Mouse (Mus musculus) hindbrain, embryonic 14.5 days (tissue): ENCODE data around the gene Adgrg3. TPM values are rescaled to one million over a fixed set of nuclear protein-coding genes. Genes with fewer than 3 reads are reported as not detected.

Experiments
- ATAC-seq: fragments of 200-750 bp; cut with Nextera tagmentation; 2 replicates; pipeline ENCODE4 v1.8.0; 2017; ENCODE audit warnings: moderate number of reproducible peaks, mild to moderate bottlenecking, moderate TSS enrichment, moderate library complexity; ENCODE audit not compliant: low FRiP score
- DNase-seq: peaks from one replicate; pipeline ENCODE4 v3.0.0-alpha.2; 2015; ENCODE audit warnings: low spot score
- H3K27ac ChIP-seq: fragments of 300-500 bp; sonication (generic); 2 replicates; pipeline ENCODE4 v1.5.1; 2014; ENCODE audit warnings: mild to moderate bottlenecking, moderate library complexity
- H3K27me3 ChIP-seq: fragments of 300-500 bp; sonication (generic); 2 replicates; pipeline ENCODE4 v1.6.1; 2014; ENCODE audit warnings: mild to moderate bottlenecking, low read length, mixed read lengths; ENCODE audit not compliant: control insufficient read depth, insufficient read depth
- H3K36me3 ChIP-seq: fragments of 300-500 bp; sonication (generic); replicated peaks from 2 replicates; pipeline ENCODE4 v1.6.1; 2014; ENCODE audit not compliant: control insufficient read depth, insufficient read depth
- H3K4me1 ChIP-seq: fragments of 300-500 bp; sonication (generic); replicated peaks from 2 replicates; pipeline ENCODE4 v1.6.1; 2014; ENCODE audit warnings: antibody characterized with exemption, low read length, mixed read lengths; ENCODE audit not compliant: control insufficient read depth, insufficient read depth
- H3K4me2 ChIP-seq: fragments of 300-500 bp; sonication (generic); replicated peaks from 2 replicates; pipeline ENCODE4 v1.6.1; 2014; ENCODE audit warnings: mild to moderate bottlenecking, moderate library complexity
- H3K4me3 ChIP-seq: fragments of 300-500 bp; sonication (generic); replicated peaks from 2 replicates; pipeline ENCODE4 v1.5.1; 2014; ENCODE audit warnings: mild to moderate bottlenecking, low read length
- H3K9ac ChIP-seq: fragments of 300-500 bp; sonication (generic); 2 replicates; pipeline ENCODE4 v1.6.1; 2014
- H3K9me3 ChIP-seq: fragments of 300-500 bp; sonication (generic); 2 replicates; pipeline ENCODE4 v1.6.1; 2016; ENCODE audit warnings: low read length; ENCODE audit not compliant: control insufficient read depth
- WGBS: fragments of 180-500 bp; shearing (Covaris S2); extraction: QIAGEN DNeasy Blood & Tissue Kit; methylation state at CpG from one replicate; pipeline ENCODE4 v1.1.7; 2014; 5-methylcytosine and 5-hydroxymethylcytosine counted together
- polyA plus RNA-seq: library from polyadenylated mRNA; unstranded; fragments of >200 nt; fragmentation: Nextera tagmentation; extraction: Ambion mirVana; gene quantifications from 2 replicates; pipeline ENCODE4 v1.2.1, GENCODE M21; 2014

The Adgrg3 gene
- polyA plus RNA-seq, 1 experiment from 2014 or later, result 1.2 TPM

- no peak overlapping the region for H3K9ac ChIP-seq
- H3K27me3 ChIP-seq, result no peaks in the 10 kb centered on the region
- no peak overlapping the region for H3K4me2 ChIP-seq
- DNase-seq (no peak), ATAC-seq (no peak)
- H3K36me3 ChIP-seq, result no peaks in the 10 kb centered on the region
- H3K9me3 ChIP-seq, result no peaks in the 10 kb centered on the region
- WGBS, result 85% methylated on average over 5 of the region's 5 CpGs
- H3K4me1 ChIP-seq, result no peaks in the 10 kb centered on the region
- no peak overlapping the region for H3K27ac ChIP-seq
- no peak overlapping the region for H3K4me3 ChIP-seq
Measured at GRCm38 (mm10) chr8:95056414-95056813, 38.9 kb downstream of the Adgrg3 start.

- no peak overlapping the region for H3K27ac ChIP-seq
- no peaks in the 10 kb centered on the region for H3K36me3 ChIP-seq
- no peak overlapping the region for H3K4me3 ChIP-seq
- H3K9me3 ChIP-seq, result no peaks in the 10 kb centered on the region
- H3K9ac ChIP-seq, result no peak overlapping the region
- ATAC-seq, result no peak
- H3K27me3 ChIP-seq, result no peaks in the 10 kb centered on the region
- no peaks in the 10 kb centered on the region for H3K4me1 ChIP-seq
- no peak for DNase-seq
- WGBS, result 84% methylated on average over 6 of the region's 6 CpGs
- no peak overlapping the region for H3K4me2 ChIP-seq
Measured at GRCm38 (mm10) chr8:95058661-95059060, 41.2 kb downstream of the Adgrg3 start.

DNA sequence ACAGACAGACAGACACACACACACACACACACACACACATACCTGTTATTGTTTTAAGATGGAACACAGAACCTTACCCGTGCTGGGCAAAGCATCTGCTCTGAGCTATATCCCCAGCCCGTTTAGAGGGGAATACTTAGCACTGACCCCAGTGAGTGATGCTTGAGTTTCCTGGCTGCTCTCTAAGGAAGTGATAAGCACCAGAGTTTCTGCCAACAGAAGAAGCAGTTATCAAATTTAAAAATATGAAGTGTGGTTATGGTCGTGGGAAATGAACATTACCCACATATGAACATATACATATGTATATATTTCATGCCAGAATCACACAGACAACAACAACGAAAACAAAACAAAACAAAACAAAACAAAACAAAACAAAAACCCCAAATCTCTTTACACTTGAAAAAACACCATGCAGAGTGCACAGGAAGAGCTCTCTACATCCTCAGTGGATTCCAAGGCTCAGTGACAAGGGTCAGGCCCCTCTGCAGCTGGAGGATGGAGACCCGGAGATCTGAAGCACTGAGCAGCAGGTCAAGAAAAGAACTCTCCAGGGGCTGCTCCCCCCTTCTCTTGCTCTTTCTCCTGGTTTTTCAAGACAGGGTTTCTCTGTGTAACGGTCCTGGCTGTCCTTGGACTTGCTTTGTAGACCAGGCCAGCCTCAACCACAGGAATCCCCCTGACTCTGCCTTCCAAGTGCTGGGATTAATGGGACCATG is 42.5 kb downstream of the Adgrg3 start:
- no peak overlapping the region for H3K4me2 ChIP-seq
- no peaks in the 10 kb centered on the region for H3K4me1 ChIP-seq
- H3K9me3 ChIP-seq, result no peaks in the 10 kb centered on the region
- 63% methylated on average over 6 of the region's 6 CpGs for WGBS
- H3K36me3 ChIP-seq, result no peaks in the 10 kb centered on the region
- DNase-seq (no peak), ATAC-seq (no peak)
- H3K27ac ChIP-seq, result no peak overlapping the region
- no peak overlapping the region for H3K9ac ChIP-seq
- no peak overlapping the region for H3K4me3 ChIP-seq
- no peaks in the 10 kb centered on the region for H3K27me3 ChIP-seq

DNA sequence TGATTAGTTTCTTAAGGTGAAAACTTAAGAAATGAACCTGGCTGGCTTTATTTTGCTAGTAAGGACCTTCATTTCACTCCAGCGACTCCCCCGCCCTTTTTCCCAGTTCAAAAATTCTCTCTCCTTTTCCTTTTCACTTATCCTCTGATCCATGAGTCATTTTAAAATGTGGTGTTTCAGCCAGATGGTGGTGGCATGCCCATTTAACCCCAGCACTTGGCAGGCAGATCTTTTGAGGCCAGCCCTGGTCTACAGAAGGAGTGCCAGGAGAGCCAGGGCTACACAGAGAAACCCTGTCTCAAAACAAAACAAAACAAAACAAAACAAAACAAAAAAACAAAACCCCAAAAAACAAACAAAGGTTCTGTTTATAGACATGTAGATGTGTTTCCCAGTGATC is 47.0 kb downstream of the Adgrg3 start:
- Histone ChIP-seq H3K27me3 (no peaks in the 10 kb centered on the region), H3K9me3 (no peaks in the 10 kb centered on the region), H3K36me3 (no peaks in the 10 kb centered on the region), H3K4me3 (no peak overlapping the region), H3K27ac (no peak overlapping the region), H3K9ac (no peak overlapping the region), H3K4me1 (no peaks in the 10 kb centered on the region), H3K4me2 (no peak overlapping the region)
- WGBS, result 95% methylated on average over 2 of the region's 2 CpGs
- no peak for ATAC-seq
- no peak for DNase-seq

DNA sequence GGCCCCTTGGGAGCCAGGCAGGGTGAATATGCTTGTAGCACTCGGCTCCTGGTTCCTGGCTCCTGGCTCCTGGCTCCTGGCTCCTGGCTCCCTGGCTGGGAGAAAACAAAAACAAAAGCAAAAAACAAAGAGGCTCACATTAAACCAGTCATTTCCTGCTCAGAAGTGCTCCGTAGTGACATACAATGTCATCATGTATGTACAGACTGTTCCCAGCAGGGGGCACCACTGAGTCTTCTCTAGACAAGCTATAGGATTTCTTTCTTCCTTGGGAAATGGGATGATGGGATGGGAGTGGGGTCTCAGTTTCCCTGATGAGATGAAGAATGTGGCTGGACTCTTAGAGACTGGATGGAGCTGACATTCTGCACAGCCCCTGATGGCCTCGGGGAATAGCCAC is 50.1 kb downstream of the Adgrg3 start:
- Histone ChIP-seq H3K4me3 (no peak overlapping the region), H3K27me3 (no peaks in the 10 kb centered on the region), H3K9ac (no peak overlapping the region), H3K27ac (no peak overlapping the region), H3K9me3 (no peaks in the 10 kb centered on the region), H3K4me1 (no peaks in the 10 kb centered on the region), H3K36me3 (no peaks in the 10 kb centered on the region), H3K4me2 (no peak overlapping the region)
- ATAC-seq, result no peak
- WGBS, result 52% methylated on average over 3 of the region's 3 CpGs
- DNase-seq, result peak; percentile 28

DNA sequence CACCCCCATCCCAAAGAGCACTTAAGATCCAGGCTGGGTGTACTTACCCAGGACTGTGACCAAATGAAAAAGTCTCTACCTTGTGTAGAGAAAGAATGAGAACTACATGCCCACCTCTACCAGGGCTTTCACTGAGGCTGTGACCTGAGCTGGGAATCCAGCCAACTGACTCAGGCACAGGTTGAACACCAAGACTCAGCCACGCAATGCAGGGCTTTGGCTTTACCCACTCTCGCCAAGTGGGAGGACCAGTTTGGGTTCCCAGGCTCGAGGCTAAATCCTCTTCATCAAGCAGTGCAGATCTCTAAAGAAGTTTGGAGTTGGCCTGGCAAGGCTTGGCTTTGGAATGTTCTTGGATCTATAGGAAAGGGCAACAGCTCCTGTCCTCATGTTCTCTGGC is 58.0 kb downstream of the Adgrg3 start:
- Histone ChIP-seq H3K36me3 (no peaks in the 10 kb centered on the region), H3K9ac (no peak overlapping the region), H3K9me3 (no peaks in the 10 kb centered on the region), H3K27ac (no peak overlapping the region), H3K4me2 (no peak overlapping the region), H3K4me3 (no peak overlapping the region), H3K27me3 (no peaks in the 10 kb centered on the region), H3K4me1 (0 out of 2 replicates have a peak, but pooled peaks cover 5% of the 10 kb centered on the region)
- WGBS, result 81% methylated on average over 3 of the region's 3 CpGs
- DNase-seq, result no peak
- ATAC-seq, result no peak

DNA sequence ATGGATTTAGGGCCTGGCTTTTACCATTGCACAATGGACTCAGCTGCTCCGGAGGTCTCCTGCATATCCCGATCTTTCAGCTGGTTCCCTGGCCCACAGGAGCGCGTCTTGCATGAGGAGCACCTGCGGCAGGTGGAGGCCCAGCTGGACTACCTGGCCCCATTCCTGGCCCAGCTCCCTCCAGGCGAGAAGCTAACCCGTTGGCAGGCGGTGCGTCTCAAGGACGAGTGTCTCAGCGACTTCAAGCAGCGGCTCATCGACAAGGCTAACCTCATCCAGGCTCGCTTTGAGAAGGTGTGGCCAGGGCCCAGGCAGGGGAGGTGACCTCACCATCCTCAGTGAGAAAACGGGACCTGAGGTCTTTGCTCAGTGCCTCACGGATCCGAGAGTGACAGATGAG is 58.7 kb downstream of the Adgrg3 start:
- Histone ChIP-seq H3K9me3 (no peaks in the 10 kb centered on the region), H3K27ac (no peak overlapping the region), H3K4me2 (no peak overlapping the region), H3K4me3 (no peak overlapping the region), H3K4me1 (0 out of 2 replicates have a peak, but pooled peaks cover 5% of the 10 kb centered on the region), H3K27me3 (no peaks in the 10 kb centered on the region), H3K9ac (no peak overlapping the region), H3K36me3 (no peaks in the 10 kb centered on the region)
- DNase-seq (no peak), ATAC-seq (no peak)
- WGBS, result 84% methylated on average over 17 of the region's 17 CpGs

DNA sequence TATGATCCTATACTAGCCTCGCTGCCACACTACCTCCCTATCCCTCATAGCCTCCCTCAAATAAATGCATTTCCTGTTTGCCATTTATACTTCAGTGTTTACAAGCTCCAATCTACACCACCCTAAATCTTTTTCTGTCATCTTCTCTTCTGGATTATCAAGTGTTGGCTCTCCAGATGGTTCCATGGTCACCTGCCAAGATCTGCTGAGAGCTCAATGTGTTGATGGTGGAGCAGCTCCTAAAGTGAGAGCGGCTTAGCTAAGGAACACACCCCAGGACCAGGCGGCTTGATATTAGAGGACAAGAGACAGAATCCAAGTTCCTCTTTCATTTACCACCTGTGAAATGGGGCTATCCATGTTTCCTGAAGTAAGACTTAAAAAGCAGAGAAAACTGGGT is 60.6 kb downstream of the Adgrg3 start:
- no peak overlapping the region for H3K27ac ChIP-seq
- no peak overlapping the region for H3K4me3 ChIP-seq
- H3K4me2 ChIP-seq, result no peak overlapping the region
- DNase-seq (no peak), ATAC-seq (no peak)
- WGBS, result 79% methylated on average over 3 of the region's 3 CpGs
- H3K27me3 ChIP-seq, result no peaks in the 10 kb centered on the region
- H3K9ac ChIP-seq, result no peak overlapping the region
- no peaks in the 10 kb centered on the region for H3K9me3 ChIP-seq
- no peaks in the 10 kb centered on the region for H3K36me3 ChIP-seq
- H3K4me1 ChIP-seq, result peaks cover 14% of the 10 kb centered on the region

DNA sequence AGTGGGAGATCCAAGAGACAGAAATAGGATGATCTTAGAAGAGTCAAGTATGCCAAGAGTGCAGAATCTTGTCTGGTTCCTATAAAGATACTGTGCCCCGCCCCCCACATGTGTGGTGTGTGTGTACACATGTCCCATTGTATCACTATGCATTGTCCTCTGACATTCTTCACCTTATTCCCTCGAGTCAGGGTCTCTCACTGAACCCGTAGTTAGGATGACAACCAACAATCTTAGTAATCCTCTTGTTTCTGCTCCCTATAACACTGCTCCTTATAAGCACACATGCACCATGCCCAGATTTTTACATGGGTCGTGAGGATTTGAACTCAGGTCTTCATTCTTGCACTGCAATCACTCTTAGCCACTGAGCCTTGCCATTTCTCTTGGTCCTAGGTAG is 61.8 kb downstream of the Adgrg3 start:
- DNase-seq (no peak), ATAC-seq (no peak)
- Histone ChIP-seq H3K9ac (no peak overlapping the region), H3K4me2 (no peak overlapping the region), H3K27ac (no peak overlapping the region), H3K4me1 (peaks cover 14% of the 10 kb centered on the region), H3K36me3 (peaks cover 9% of the 10 kb centered on the region; the same call in 1 of the 2 replicates), H3K27me3 (no peaks in the 10 kb centered on the region), H3K9me3 (no peaks in the 10 kb centered on the region), H3K4me3 (no peak overlapping the region)
- 89% methylated on average over 4 of the region's 4 CpGs for WGBS
